Mouse (Mus musculus) telencephalon, adult 2 months (tissue): ENCODE data around the gene Fam81a.

Source experiments
- DNase-seq: peaks from one replicate; pipeline ENCODE4 v3.0.0-alpha.2; 2011; ENCODE audit warnings: low read depth, low spot score

The Fam81a gene

GRCm38 (mm10) chr9:70053411-70053810 is 88.9 kb downstream of the Fam81a start:
- no peak for DNase-seq

- no peak for DNase-seq
These were observed 89.6 kb downstream of the Fam81a start for GRCm38 (mm10) chr9:70052730-70053129.

- no peak for DNase-seq
These were observed 92.5 kb downstream of the Fam81a start for GRCm38 (mm10) chr9:70049839-70050238.

GRCm38 (mm10) chr9:70049416-70049783 is 93.0 kb downstream of the Fam81a start:
- DNase-seq, result no peak

- DNase-seq, result no peak
These were observed 93.5 kb downstream of the Fam81a start for GRCm38 (mm10) chr9:70048751-70049415.

- no peak for DNase-seq
These were observed 94.1 kb downstream of the Fam81a start for GRCm38 (mm10) chr9:70048280-70048679.

GRCm38 (mm10) chr9:70047839-70048238 is 94.5 kb downstream of the Fam81a start:
- DNase-seq, result no peak

GRCm38 (mm10) chr9:70046255-70046654 is 96.1 kb downstream of the Fam81a start:
- no peak for DNase-seq

- DNase-seq, result no peak
These were observed 97.5 kb downstream of the Fam81a start for GRCm38 (mm10) chr9:70044865-70045264.

GRCm38 (mm10) chr9:70042935-70043334 is 99.4 kb downstream of the Fam81a start:
- DNase-seq, result no peak

GRCm38 (mm10) chr9:70042137-70042536 is 100.2 kb downstream of the Fam81a start:
- no peak for DNase-seq

- no peak for DNase-seq
These were observed 101.8 kb downstream of the Fam81a start for GRCm38 (mm10) chr9:70040570-70040969.

- no peak for DNase-seq
These were observed 102.6 kb downstream of the Fam81a start for GRCm38 (mm10) chr9:70039597-70040385.
